Mouse (Mus musculus): ENCODE data around the gene Slfn8.

GRCm38 (mm10) chr11:83039156-83039555, 18.5 kb upstream of the Slfn8 start:
- TF ChIP-seq MAX (IDR thresholded peaks at IDR 0.05) (no peak), CTCF (IDR thresholded peaks at IDR 0.05; ENCODE audit: control insufficient read depth, insufficient read depth, insufficient read length) (no peak), MYOD1 (IDR thresholded peaks at IDR 0.05; ENCODE audit: control insufficient read depth, insufficient read length, low read depth) (no peak), USF1 (IDR thresholded peaks at IDR 0.05; ENCODE audit: low read depth) (no peak)
